Mouse (Mus musculus) CD4-positive helper T cell, adult 2 months (primary cell): ENCODE data around the gene Fxn.
"Not testable (repeated sequence)": the region's sequence is repeated elsewhere in the genome, so short reads cannot be mapped to it uniquely, and the experiment has no call there.

ENCODE experiments used
- DNase-seq: peaks from one replicate; pipeline ENCODE4 v3.0.0-alpha.2; 2012; ENCODE audit warnings: low read depth, missing footprints, low spot score

The Fxn gene

DNA sequence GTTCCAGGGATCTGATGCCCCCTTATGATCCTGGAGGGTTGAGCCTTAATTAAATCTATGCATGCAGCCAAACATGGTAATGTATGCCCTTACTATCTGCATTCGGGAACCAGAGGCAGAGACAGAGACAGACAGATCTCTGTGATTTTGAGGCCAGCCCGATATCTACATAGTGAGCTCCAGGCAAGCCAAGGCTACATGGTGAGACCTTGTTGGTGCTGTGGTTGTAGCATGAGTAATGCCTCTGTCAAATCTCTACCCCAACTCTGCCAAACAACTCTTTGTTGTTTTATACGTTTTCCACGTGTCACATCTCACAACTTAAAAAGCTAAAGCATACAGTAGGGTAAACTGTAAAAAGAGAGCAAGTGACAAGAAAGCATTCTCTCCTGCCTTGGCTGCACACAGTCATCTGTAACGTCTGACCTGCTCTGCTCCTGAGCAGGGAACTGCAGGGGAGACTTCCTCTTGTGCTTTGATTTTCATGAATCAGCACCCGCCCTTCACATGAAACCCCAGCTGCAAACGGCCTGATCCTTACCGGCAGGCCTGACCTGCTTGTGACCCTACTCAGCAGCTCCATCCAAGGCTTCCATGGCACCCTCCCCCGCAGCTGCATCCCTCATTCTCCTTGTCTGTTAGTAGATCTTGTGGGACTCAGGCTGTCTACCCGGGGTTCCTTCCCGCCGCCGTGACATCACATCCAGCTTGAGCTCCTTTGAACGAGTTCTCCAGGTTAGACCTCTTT is 38.4 kb downstream of the Fxn start:
- no peak for DNase-seq

GRCm38 (mm10) chr19:24241271-24241670 is 39.1 kb downstream of the Fxn start:
- no peak for DNase-seq

- DNase-seq, result no peak
Observed at GRCm38 (mm10) chr19:24238011-24238410, 42.4 kb downstream of the Fxn start.

DNA sequence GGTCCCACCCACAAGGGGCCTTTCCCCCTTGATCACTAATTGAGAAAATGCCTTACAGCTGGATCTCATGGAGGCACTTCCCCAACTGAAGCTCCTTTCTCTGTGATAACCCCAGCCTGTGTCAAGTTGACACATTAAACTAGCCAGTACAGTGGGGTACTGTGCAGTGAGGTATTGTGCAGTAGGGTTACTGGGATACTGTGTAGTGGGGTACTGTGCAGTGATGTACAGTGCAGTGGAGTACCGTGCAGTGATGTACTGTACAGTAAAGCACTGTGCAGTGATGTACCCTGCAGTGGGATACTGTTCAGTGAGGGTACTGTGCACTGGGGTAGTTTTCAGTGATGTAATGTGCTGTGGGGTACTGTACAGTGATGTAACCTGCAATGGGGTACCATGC is 48.0 kb downstream of the Fxn start:
- not testable (repeated sequence) for DNase-seq

GRCm38 (mm10) chr19:24225305-24225696 is 55.1 kb downstream of the Fxn start:
- peak; percentile 38 for DNase-seq

- peak; percentile 70 for DNase-seq
Observed at GRCm38 (mm10) chr19:24224500-24225304, 55.7 kb downstream of the Fxn start, which contains the start of gene Tjp2. Gene Tjp2 (minus strand): TSS chr19:24225030.

DNA sequence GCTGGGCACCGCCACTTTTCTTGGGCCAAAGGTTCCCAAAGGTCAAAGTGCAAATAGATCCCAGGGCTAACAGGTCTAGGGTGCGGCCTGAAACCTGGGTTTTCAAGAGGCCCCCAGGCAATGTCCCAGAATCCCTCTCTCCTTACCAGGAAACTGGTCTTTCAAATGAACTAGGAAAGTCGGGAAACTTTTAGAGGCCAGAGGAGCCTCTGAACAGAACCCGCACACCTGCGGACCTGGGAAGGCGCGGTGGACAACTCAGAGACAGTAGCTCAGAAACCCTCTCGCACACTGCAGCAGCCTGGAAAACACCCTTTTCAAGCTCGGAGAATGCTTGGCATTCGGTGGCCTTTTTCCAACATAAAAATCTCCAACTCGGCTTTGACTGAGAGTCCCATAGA is 56.6 kb downstream of the Fxn start:
- DNase-seq, result no peak

DNA sequence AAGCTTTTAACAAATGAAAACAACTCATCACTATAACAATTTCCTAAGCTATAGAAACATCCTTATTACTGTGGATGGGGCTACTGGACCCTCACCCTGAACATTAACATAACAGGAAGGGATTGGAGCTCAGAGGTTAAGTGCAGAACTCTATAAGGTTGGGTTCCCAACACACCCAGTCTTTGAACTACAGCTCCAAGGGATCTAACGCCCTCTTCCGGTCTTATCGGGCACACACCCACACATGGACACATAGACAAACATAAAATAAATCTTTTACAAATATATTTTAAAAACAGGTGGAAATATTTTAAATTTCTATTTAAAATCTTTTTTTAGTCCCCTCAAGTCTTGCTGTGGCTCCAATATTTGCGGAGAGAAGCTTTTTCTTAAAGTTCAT is 59.0 kb downstream of the Fxn start:
- DNase-seq, result no peak

DNA sequence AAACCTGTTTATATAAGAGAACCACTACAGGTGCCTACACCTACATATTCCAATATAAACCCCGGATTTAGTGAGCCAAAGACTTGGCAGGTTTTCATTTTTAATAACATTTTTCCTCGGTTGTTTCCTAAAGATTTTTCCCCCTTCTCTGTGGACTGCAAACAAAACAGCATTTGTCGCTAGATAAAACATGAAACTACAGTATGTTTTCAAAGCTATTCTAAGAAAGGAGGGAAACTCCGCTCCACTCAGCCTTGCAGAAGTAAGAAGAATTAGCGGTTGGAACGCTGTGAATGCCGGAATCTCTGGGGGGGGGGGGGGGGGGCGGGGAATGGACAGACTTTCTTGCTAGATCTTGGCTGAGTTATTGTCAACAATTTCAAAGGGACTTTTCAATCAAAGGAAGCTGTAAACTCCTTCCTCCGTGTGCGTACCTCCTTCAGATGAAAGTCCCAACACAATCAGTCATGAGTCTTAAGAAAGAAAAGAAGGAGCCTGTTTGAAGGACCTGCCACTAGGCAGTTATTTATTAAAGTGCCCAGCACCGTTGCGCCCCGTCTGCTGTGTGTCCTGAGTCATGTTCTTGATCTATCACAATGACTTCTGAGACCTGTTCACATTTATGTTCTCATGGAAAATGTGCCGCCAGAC is 59.5 kb downstream of the Fxn start:
- DNase-seq, result peak; percentile 17

DNA sequence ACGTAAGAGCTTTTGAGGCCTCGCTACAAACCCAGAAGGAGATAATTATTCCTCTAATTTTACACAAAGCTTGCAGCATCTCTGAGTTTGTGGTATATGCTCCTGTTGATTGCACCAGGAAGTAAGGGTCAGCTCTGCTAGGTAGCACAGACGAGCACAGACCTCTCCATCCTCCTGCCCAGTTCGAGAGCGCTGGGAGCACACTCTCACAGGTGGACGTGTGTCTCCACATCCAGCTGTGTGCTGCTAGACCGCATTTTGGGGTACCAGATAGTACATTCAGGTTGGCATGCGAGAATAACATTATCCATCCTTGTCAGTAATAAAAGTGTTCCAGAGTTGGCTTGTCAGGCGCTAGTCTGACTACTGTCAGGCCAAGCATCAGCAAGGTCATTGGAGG is 61.4 kb downstream of the Fxn start:
- DNase-seq, result no peak

DNA sequence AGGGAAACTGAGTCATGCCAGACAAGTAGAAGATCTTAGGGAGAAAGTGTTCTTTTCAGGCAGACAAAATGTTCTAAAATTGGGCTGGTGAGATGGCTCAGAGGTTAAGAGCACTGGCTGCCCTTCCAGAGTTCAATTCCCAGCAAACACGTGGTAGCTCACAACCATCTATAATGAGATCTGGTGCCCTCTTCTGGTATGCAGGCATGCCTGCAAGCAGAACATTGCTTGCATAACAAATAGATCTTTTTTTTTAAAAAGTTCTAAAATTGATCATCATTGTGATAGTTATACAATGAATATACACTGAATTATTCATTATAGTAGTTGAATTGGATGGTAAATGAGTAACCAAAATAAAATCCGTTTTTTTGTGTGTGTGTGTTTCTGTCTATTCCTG is 62.1 kb downstream of the Fxn start:
- DNase-seq, result no peak

GRCm38 (mm10) chr19:24217851-24218250 is 62.6 kb downstream of the Fxn start:
- DNase-seq, result no peak

DNA sequence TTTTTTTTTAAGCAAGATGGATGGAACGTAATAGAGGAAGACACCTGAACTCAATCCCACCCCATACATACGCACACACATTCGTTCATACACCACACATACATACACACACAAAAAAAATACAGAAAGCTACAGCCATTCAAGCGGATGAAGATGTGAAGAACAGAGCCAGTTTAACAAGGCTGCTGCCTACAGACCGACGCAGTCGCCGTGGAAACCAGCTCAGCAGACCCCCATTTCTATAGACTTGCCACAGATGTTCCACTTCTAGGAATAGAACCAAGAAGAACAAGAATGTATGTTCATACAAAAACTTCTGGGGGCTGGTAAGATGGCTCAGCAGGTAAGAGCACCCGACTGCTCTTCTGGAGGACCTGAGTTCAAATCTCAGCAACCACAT is 63.6 kb downstream of the Fxn start:
- no peak for DNase-seq

DNA sequence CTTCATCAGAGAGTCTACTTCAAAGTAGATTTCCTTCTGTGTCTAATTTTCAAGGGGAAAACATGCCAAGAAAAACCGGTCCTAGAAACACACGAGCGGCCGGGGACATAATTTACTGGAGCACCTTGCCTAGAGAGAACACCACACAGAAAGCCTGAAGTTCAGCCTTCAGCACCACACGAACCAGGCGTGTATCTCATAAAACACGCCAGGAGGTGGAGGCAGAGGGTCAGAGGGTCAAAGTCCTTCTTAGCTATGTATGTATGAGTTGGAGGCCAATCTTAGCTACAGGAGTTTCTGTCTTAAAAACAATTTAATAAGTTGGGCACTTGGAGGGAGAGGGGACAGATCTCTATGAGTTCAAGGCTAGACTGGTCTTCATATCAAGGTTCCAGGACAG is 65.5 kb downstream of the Fxn start:
- DNase-seq, result no peak

GRCm38 (mm10) chr19:24213299-24213698 is 67.1 kb downstream of the Fxn start:
- DNase-seq, result no peak

DNA sequence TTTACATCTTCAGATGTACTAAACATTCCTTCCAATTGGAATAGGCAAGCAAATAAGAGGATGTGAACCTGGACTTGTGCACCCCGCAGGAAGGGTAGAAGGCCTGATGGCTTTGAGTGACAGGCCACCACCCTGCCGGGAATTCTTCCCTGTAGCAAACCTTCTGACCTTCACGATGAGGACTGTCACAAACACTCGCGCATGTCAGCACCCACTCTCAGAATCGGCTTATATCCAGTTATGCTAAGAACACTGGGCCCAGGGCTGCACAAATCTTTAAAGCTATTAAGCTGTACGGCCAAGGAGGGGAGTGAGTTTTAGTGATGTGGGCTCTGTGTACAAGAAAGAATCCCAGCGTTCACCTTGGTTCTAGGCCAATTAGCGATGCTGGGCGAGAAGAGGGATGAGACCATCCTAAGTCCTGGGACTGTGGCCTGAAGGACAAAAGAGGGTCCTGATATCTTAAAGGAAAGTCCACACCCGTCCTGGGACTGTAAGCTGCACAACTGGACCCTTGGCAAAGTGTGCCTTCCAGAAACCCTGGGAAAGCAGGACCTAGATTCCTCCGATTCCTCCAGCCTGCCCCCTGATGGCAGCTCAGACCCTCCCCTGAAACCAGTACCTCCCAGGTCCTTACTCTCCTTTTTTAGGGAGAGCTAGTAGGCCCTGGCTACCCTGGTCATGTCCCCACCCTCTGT is 67.7 kb downstream of the Fxn start:
- DNase-seq, result no peak
